Mouse (Mus musculus): Measurements from ENCODE around the gene Plxna2. TPM values are rescaled to one million over a fixed set of nuclear protein-coding genes. Genes with fewer than 3 reads are reported as not detected.

The Plxna2 gene
- polyA plus RNA-seq, 1 experiment: 4.0 TPM

DNA sequence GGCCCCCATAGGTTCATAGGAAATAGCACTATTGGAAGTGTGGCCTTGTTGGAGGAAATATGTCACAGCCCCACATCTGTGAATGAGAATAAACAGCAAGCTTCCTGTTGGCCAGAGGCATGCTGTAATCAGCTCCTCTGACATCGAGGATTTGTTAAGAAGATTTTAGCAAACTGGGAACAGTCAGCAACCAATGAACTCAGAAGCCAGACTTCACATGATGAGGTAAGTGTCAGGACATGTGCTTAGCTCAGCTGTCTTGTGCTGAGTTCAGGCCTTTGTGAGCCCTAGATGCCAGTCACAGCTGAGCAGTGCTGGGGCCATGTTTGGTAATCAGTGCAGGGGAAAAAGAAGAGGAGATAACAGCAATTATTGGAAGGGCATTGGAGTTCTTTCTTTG, 69.7 kb downstream of the Plxna2 start:
- WGBS: 31% methylated on average over 1 of the region's 1 CpGs

DNA sequence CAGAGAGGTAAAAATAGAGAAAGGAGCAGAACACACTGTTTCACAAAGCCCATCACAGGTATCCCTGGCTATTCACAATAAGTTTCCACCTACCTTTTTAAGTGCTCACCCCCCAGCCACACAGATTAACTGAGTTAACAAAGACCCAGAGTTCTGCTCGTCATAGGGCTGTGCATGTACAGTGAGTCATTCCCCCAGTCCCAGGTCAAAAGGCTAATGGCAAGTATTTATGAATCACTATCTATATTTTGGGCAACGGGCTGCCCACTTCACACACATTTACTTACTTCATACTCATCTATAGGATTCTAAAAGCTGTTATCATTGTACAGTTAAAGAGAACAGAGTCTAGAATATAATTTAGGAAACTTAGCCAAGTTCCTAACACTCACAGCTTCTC, 70.1 kb downstream of the Plxna2 start:
- no peaks in the 10 kb centered on the region for H3K36me3 ChIP-seq (ENCODE audit: control insufficient read depth, insufficient read depth, low read length)
- TF ChIP-seq CTCF (IDR thresholded peaks at IDR 0.05; ENCODE audit: borderline replicate concordance, control insufficient read depth, extremely low read depth, insufficient read depth, low read length, poor library complexity): no peak
- TF ChIP-seq POLR2A (IDR thresholded peaks at IDR 0.05; ENCODE audit: control insufficient read depth, extremely low read depth, insufficient read depth, low read length, poor library complexity): no peak
- 86% methylated on average over 2 of the region's 2 CpGs for WGBS
- H3K4me3 ChIP-seq (ENCODE audit: control insufficient read depth, insufficient read depth, low read length): no peak overlapping the region
- H3K27ac ChIP-seq (ENCODE audit: control insufficient read depth, insufficient read depth, low read length): no peak overlapping the region
- H3K4me1 ChIP-seq (replicated peaks; ENCODE audit: control insufficient read depth, insufficient read depth, low read length): no peaks in the 10 kb centered on the region
- no peaks in the 10 kb centered on the region for H3K27me3 ChIP-seq (ENCODE audit: control insufficient read depth, insufficient read depth, low read length)
- DNase-seq: no peak

More for the DNA sequence above, 69.7 kb downstream of the Plxna2 start:
- Histone ChIP-seq H3K36me3 (ENCODE audit: control insufficient read depth, insufficient read depth, low read length) (no peaks in the 10 kb centered on the region), H3K4me1 (replicated peaks; ENCODE audit: control insufficient read depth, insufficient read depth, low read length) (no peaks in the 10 kb centered on the region), H3K27me3 (ENCODE audit: control insufficient read depth, insufficient read depth, low read length) (no peaks in the 10 kb centered on the region), H3K27ac (ENCODE audit: control insufficient read depth, insufficient read depth, low read length) (no peak overlapping the region), H3K4me3 (ENCODE audit: control insufficient read depth, insufficient read depth, low read length) (no peak overlapping the region)
- no peak for DNase-seq
- TF ChIP-seq POLR2A (IDR thresholded peaks at IDR 0.05; ENCODE audit: control insufficient read depth, extremely low read depth, insufficient read depth, low read length, poor library complexity) (no peak), CTCF (IDR thresholded peaks at IDR 0.05; ENCODE audit: borderline replicate concordance, control insufficient read depth, extremely low read depth, insufficient read depth, low read length, poor library complexity) (no peak)

DNA sequence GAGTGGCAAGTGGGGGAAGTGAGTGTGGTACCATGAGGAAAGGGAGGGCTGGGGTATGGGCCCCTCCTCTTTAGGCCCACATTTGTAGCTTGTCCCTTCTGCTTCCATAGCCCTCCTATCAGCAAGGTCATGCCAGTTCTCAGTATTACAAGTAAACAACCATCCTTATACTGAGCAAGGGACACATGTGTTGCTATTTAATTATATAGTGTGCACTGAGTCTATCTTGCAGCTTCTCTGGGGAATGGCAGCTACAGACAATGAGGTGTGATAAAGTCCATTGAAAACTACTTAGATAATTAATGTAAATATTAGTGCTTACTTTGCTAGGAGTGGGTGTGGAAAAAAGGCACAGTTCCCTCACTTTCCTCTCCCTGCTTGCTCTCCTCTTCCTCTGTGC, 75.0 kb downstream of the Plxna2 start:
- no peak for DNase-seq
- Histone ChIP-seq H3K4me1 (replicated peaks; ENCODE audit: control insufficient read depth, insufficient read depth, low read length) (no peaks in the 10 kb centered on the region), H3K27ac (ENCODE audit: control insufficient read depth, insufficient read depth, low read length) (no peak overlapping the region), H3K36me3 (ENCODE audit: control insufficient read depth, insufficient read depth, low read length) (no peaks in the 10 kb centered on the region), H3K27me3 (ENCODE audit: control insufficient read depth, insufficient read depth, low read length) (no peaks in the 10 kb centered on the region), H3K4me3 (ENCODE audit: control insufficient read depth, insufficient read depth, low read length) (no peak overlapping the region)
- TF ChIP-seq CTCF (IDR thresholded peaks at IDR 0.05; ENCODE audit: borderline replicate concordance, control insufficient read depth, extremely low read depth, insufficient read depth, low read length, poor library complexity): no peak
- no peak for TF ChIP-seq POLR2A (IDR thresholded peaks at IDR 0.05; ENCODE audit: control insufficient read depth, extremely low read depth, insufficient read depth, low read length, poor library complexity)

GRCm38 (mm10) chr1:194693488-194693887, 75.5 kb downstream of the Plxna2 start:
- H3K27me3 ChIP-seq (ENCODE audit: control insufficient read depth, insufficient read depth, low read length): no peaks in the 10 kb centered on the region
- DNase-seq: no peak
- WGBS: 84% methylated on average over 2 of the region's 2 CpGs
- H3K36me3 ChIP-seq (ENCODE audit: control insufficient read depth, insufficient read depth, low read length): no peaks in the 10 kb centered on the region
- H3K4me1 ChIP-seq (replicated peaks; ENCODE audit: control insufficient read depth, insufficient read depth, low read length): no peaks in the 10 kb centered on the region
- no peak overlapping the region for H3K27ac ChIP-seq (ENCODE audit: control insufficient read depth, insufficient read depth, low read length)
- no peak overlapping the region for H3K4me3 ChIP-seq (ENCODE audit: control insufficient read depth, insufficient read depth, low read length)
- no peak for TF ChIP-seq POLR2A (IDR thresholded peaks at IDR 0.05; ENCODE audit: control insufficient read depth, extremely low read depth, insufficient read depth, low read length, poor library complexity)

DNA sequence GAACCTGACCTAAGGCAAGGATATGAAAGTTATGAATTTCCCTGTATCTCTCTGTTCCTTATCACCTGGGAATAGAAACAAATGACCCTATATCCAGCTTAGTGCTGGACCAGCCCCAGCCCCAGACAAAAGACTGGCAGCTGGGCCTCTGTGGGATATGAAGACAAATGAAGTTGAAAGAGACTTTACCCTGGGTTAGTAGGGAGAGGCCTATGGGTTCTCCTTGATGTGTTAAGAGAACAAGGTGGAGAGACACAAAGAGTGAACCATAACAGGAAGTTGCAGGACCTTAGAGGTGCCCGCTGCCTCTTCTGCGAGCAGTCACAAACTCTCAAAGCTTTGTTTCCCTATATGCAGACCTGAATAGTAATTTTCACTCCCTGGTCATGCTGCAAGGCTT, 76.8 kb downstream of the Plxna2 start:
- DNase-seq: no peak
- Histone ChIP-seq H3K27ac (ENCODE audit: control insufficient read depth, insufficient read depth, low read length) (no peak overlapping the region), H3K36me3 (ENCODE audit: control insufficient read depth, insufficient read depth, low read length) (no peaks in the 10 kb centered on the region), H3K27me3 (ENCODE audit: control insufficient read depth, insufficient read depth, low read length) (no peaks in the 10 kb centered on the region), H3K4me3 (ENCODE audit: control insufficient read depth, insufficient read depth, low read length) (no peak overlapping the region), H3K4me1 (replicated peaks; ENCODE audit: control insufficient read depth, insufficient read depth, low read length) (no peaks in the 10 kb centered on the region)
- 92% methylated on average over 2 of the region's 2 CpGs for WGBS
- TF ChIP-seq CTCF (IDR thresholded peaks at IDR 0.05; ENCODE audit: borderline replicate concordance, control insufficient read depth, extremely low read depth, insufficient read depth, low read length, poor library complexity) (no peak), POLR2A (IDR thresholded peaks at IDR 0.05; ENCODE audit: control insufficient read depth, extremely low read depth, insufficient read depth, low read length, poor library complexity) (no peak)

- no peak overlapping the region for H3K27ac ChIP-seq (ENCODE audit: control insufficient read depth, insufficient read depth, low read length)
- TF ChIP-seq CTCF (IDR thresholded peaks at IDR 0.05; ENCODE audit: borderline replicate concordance, control insufficient read depth, extremely low read depth, insufficient read depth, low read length, poor library complexity): no peak
- no peak for TF ChIP-seq POLR2A (IDR thresholded peaks at IDR 0.05; ENCODE audit: control insufficient read depth, extremely low read depth, insufficient read depth, low read length, poor library complexity)
- no peak overlapping the region for H3K4me3 ChIP-seq (ENCODE audit: control insufficient read depth, insufficient read depth, low read length)
- H3K36me3 ChIP-seq (ENCODE audit: control insufficient read depth, insufficient read depth, low read length): no peaks in the 10 kb centered on the region
- no peaks in the 10 kb centered on the region for H3K4me1 ChIP-seq (replicated peaks; ENCODE audit: control insufficient read depth, insufficient read depth, low read length)
- H3K27me3 ChIP-seq (ENCODE audit: control insufficient read depth, insufficient read depth, low read length): no peaks in the 10 kb centered on the region
- WGBS: 90% methylated on average over 2 of the region's 2 CpGs
- no peak for DNase-seq
These were observed 79.4 kb downstream of the Plxna2 start for GRCm38 (mm10) chr1:194697439-194697838.

- WGBS: 91% methylated on average over 3 of the region's 3 CpGs
- no peak overlapping the region for H3K4me3 ChIP-seq (ENCODE audit: control insufficient read depth, insufficient read depth, low read length)
- no peaks in the 10 kb centered on the region for H3K4me1 ChIP-seq (replicated peaks; ENCODE audit: control insufficient read depth, insufficient read depth, low read length)
- no peaks in the 10 kb centered on the region for H3K36me3 ChIP-seq (ENCODE audit: control insufficient read depth, insufficient read depth, low read length)
- H3K27ac ChIP-seq (ENCODE audit: control insufficient read depth, insufficient read depth, low read length): no peak overlapping the region
- DNase-seq: no peak
- TF ChIP-seq POLR2A (IDR thresholded peaks at IDR 0.05; ENCODE audit: control insufficient read depth, extremely low read depth, insufficient read depth, low read length, poor library complexity): no peak
- no peak for TF ChIP-seq CTCF (IDR thresholded peaks at IDR 0.05; ENCODE audit: borderline replicate concordance, control insufficient read depth, extremely low read depth, insufficient read depth, low read length, poor library complexity)
- no peaks in the 10 kb centered on the region for H3K27me3 ChIP-seq (ENCODE audit: control insufficient read depth, insufficient read depth, low read length)
These were observed 81.3 kb downstream of the Plxna2 start for GRCm38 (mm10) chr1:194699321-194699720.
